Mouse (Mus musculus) bone marrow, adult 2 months (tissue): ENCODE measurements around the gene Wdr18. TPM values are rescaled to one million over a fixed set of nuclear protein-coding genes. Genes with fewer than 3 reads are reported as not detected.

Experiments
- H3K27ac ChIP-seq: fragments of 200-500 bp; 2 replicates; pipeline ENCODE4 v1.5.1; 2012; ENCODE audit warnings: low read depth, mild to moderate bottlenecking, control low read depth, inconsistent platforms, low read length; ENCODE audit not compliant: control insufficient read depth, poor library complexity, insufficient read depth
- H3K4me1 ChIP-seq: fragments of 200-500 bp; 2 replicates; pipeline ENCODE4 v1.6.1; 2011; ENCODE audit warnings: low read length; ENCODE audit not compliant: control insufficient read depth, insufficient read depth
- H3K4me3 ChIP-seq: fragments of 200-500 bp; replicated peaks from 2 replicates; pipeline ENCODE3; 2011; ENCODE audit warnings: mild to moderate bottlenecking, low read depth, low read length, control low read depth; ENCODE audit not compliant: control insufficient read depth
- CTCF ChIP-seq: fragments of 200-500 bp; IDR thresholded peaks from 2 replicates; pipeline ENCODE4 v1.5.1; 2011; ENCODE audit warnings: low read length, control low read depth; ENCODE audit not compliant: control insufficient read depth, insufficient read depth
- POLR2A ChIP-seq: fragments of 200-500 bp; IDR thresholded peaks from 2 replicates; pipeline ENCODE4 v1.6.1; 2011; ENCODE audit warnings: low read depth, mild to moderate bottlenecking, control low read depth, low read length, borderline replicate concordance; ENCODE audit not compliant: control insufficient read depth
- WGBS: fragments of 180-500 bp; shearing (Covaris S2); methylation state at CpG from one replicate; pipeline ENCODE4 v1.1.7; 2018; 5-methylcytosine and 5-hydroxymethylcytosine counted together
- polyA plus RNA-seq: library from polyadenylated mRNA; stranded (reverse); fragments of >200 nt; gene quantifications from 2 replicates; pipeline ENCODE4 v1.2.4, GENCODE M21; 2011; ENCODE audit warnings: low replicate concordance; ENCODE audit not compliant: missing spikeins, insufficient read depth, insufficient read length

The Wdr18 gene
- polyA plus RNA-seq, 1 experiment, result 43.3 TPM

GRCm38 (mm10) chr10:79991099-79991498 is 31.1 kb downstream of the Wdr18 start:
- TF ChIP-seq POLR2A (0 out of 2 replicates have a peak, but pooled peaks have one; percentile 12), CTCF (no peak)
- peak overlapping the region; percentile 4 for H3K4me3 ChIP-seq
- H3K27ac ChIP-seq, result no peak overlapping the region
- peaks cover 8% of the 10 kb centered on the region; the same call in 1 of the 2 replicates for H3K4me1 ChIP-seq
- 85% methylated on average over 12 of the region's 12 CpGs for WGBS

- peak; percentile 27; the same call in 1 of the 2 replicates for TF ChIP-seq CTCF
- no peak for TF ChIP-seq POLR2A
- peaks cover 7% of the 10 kb centered on the region; the same call in 1 of the 2 replicates for H3K4me1 ChIP-seq
- no peak overlapping the region for H3K4me3 ChIP-seq
- 95% methylated on average over 6 of the region's 6 CpGs for WGBS
- no peak overlapping the region for H3K27ac ChIP-seq
Measured at GRCm38 (mm10) chr10:79991548-79991947, 31.6 kb downstream of the Wdr18 start.

GRCm38 (mm10) chr10:79994397-79995115 is 34.6 kb downstream of the Wdr18 start:
- Histone ChIP-seq H3K4me3 (peak overlapping the region; percentile 36), H3K4me1 (peaks cover 2% of the 10 kb centered on the region), H3K27ac (peak overlapping the region; percentile 88)
- TF ChIP-seq POLR2A (no peak), CTCF (no peak)
- WGBS, result 7% methylated on average over 16 of the region's 16 CpGs

- 25% methylated on average over 1 of the region's 1 CpGs for WGBS
- H3K4me3 ChIP-seq, result no peak overlapping the region
- TF ChIP-seq POLR2A, result no peak
- H3K27ac ChIP-seq, result peak overlapping the region; percentile 31; the same call in 1 of the 2 replicates
- H3K4me1 ChIP-seq, result peaks cover 2% of the 10 kb centered on the region
Measured at GRCm38 (mm10) chr10:79995636-79996035, 35.7 kb downstream of the Wdr18 start.

GRCm38 (mm10) chr10:79996272-79997033 is 36.5 kb downstream of the Wdr18 start, which contains the start of gene Abca7:
Gene Abca7 (plus strand): TSS chr10:79996494.
- H3K4me1 ChIP-seq, result peaks cover 2% of the 10 kb centered on the region
- TF ChIP-seq CTCF (no peak), POLR2A (peak; percentile 73; the same call in 1 of the 2 replicates)
- H3K27ac ChIP-seq, result peak within 1 kb of the TSS; percentile 88
- H3K4me3 ChIP-seq, result peak within 1 kb of the TSS; percentile 82
- under 1% methylated on average over 34 of the region's 34 CpGs for WGBS

GRCm38 (mm10) chr10:79997034-79997760 is 37.2 kb downstream of the Wdr18 start:
- 4% methylated on average over 35 of the region's 35 CpGs for WGBS
- peak overlapping the region; percentile 82 for H3K4me3 ChIP-seq
- no peak for TF ChIP-seq CTCF
- no peak for TF ChIP-seq POLR2A
- H3K27ac ChIP-seq, result peak overlapping the region; percentile 88
- peaks cover 2% of the 10 kb centered on the region for H3K4me1 ChIP-seq

GRCm38 (mm10) chr10:79997819-79998218 is 37.9 kb downstream of the Wdr18 start:
- Histone ChIP-seq H3K27ac (peak overlapping the region; percentile 88), H3K4me1 (peaks cover 2% of the 10 kb centered on the region), H3K4me3 (peak overlapping the region; percentile 82)
- 50% methylated on average over 15 of the region's 15 CpGs for WGBS
- TF ChIP-seq CTCF (no peak), POLR2A (peak; percentile 19; the same call in 1 of the 2 replicates)
